Comparison of ENCODE assay signal across 11 mouse cellular contexts in the genomic region with DNA sequence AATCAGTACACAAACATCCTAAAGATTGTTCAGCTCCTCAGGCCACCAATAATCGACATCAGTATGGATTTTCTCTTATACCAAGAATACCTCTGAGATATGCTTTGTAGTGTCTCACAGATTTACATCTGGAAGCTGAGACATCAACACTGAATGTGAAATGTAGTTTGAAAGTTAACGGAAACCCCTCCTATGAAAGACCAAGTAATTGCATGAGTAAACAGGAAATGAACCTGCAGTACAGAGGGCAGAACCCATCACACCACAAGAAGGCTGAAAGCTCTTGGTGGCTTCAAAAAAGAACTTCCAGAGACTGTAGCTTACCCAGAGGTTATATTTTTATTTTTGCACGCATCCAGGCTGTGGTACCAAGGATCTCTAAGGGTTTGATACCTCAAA.
DNase-seq lines count a peak whose midpoint lies in the region; ATAC-seq lines count a peak whose summit lies in the region.
"Had no signal": no experiment of that assay in that cellular context is flagged by ENCODE, and none has a peak within 500 bp of the region (broad histone marks: within the 10 kb centered on the region; RNA-seq: fewer than 3 reads in every experiment).

No protein-coding gene starts in this region.

- no peaks in the 10 kb centered on the region for H3K4me1 ChIP-seq in neural tube, embryonic 14.5 days (ENCODE audit: control insufficient read depth, insufficient read depth, low read length)
- H3K4me1 ChIP-seq in neural tube, embryonic 15.5 days: peaks cover 7% of the 10 kb centered on the region

- no peak overlapping the region for H3K9ac ChIP-seq in neural tube, embryonic 14.5 days (replicated peaks; ENCODE audit: low read depth, low read length)
- H3K9ac ChIP-seq in neural tube, embryonic 15.5 days (replicated peaks): no peak overlapping the region
- H3K9ac ChIP-seq: liver, embryonic 13.5 days had no signal

- no peak overlapping the region for H3K4me3 ChIP-seq in neural tube, embryonic 14.5 days (ENCODE audit: low read depth, low read length)
- H3K4me3 ChIP-seq in neural tube, embryonic 15.5 days (replicated peaks): no peak overlapping the region
- H3K4me3 ChIP-seq: liver, embryonic 13.5 days had no signal

- H3K27ac ChIP-seq in neural tube, embryonic 14.5 days (ENCODE audit: low read depth, low read length): no peak overlapping the region
- H3K27ac ChIP-seq in neural tube, embryonic 15.5 days (replicated peaks): no peak overlapping the region
- H3K27ac ChIP-seq: kidney, postnatal 0 days; liver, embryonic 13.5 days; macrophage had no signal

- H3K36me3 ChIP-seq in neural tube, embryonic 14.5 days (ENCODE audit: control insufficient read depth, insufficient read depth, low read length): no peaks in the 10 kb centered on the region
- no peaks in the 10 kb centered on the region for H3K36me3 ChIP-seq in neural tube, embryonic 15.5 days
- H3K36me3 ChIP-seq: liver, embryonic 13.5 days had no signal

- peak overlapping the region; percentile 41; the same call in 1 of the 2 replicates for H3K4me2 ChIP-seq in neural tube, embryonic 14.5 days (ENCODE audit: low read depth, low read length)
- peak overlapping the region; percentile 55 for H3K4me2 ChIP-seq in neural tube, embryonic 15.5 days

- DNase-seq in frontal cortex, postnatal 25 days (ENCODE audit: low spot score in 2 of 2): no peak
- DNase-seq in neural tube, embryonic 10.5 days (ENCODE audit: extremely low spot score, low spot score): no peak
- no peak for DNase-seq in lung, postnatal 4 days
- no peak for DNase-seq in embryo, embryonic 10 days (ENCODE audit: low spot score)

- 50% methylated on average over 3 of the region's 3 CpGs for WGBS in neural tube, embryonic 14.5 days
- 44% methylated on average over 3 of the region's 3 CpGs for WGBS in neural tube, embryonic 15.5 days

- peak; percentile 23 for ATAC-seq in frontal cortex, adult (ENCODE audit: low TSS enrichment)
- no peak for ATAC-seq in neural tube, embryonic 14.5 days (ENCODE audit: low read depth)
- peak; percentile 54 for ATAC-seq in inflammation-experienced regulatory T-cells, adult 6 months
- ATAC-seq in neural tube, embryonic 15.5 days (ENCODE audit: low FRiP score): peak; percentile 4; the same call in 1 of the 2 replicates

- 0 out of 2 replicates have a peak, but pooled peaks cover 3% of the 10 kb centered on the region for H3K27me3 ChIP-seq in neural tube, embryonic 14.5 days (ENCODE audit: control insufficient read depth, insufficient read depth, low read length)
- H3K27me3 ChIP-seq in neural tube, embryonic 15.5 days (replicated peaks): peaks cover 13% of the 10 kb centered on the region

- H3K9me3 ChIP-seq in neural tube, embryonic 14.5 days (ENCODE audit: control insufficient read depth, low read length): no peaks in the 10 kb centered on the region
- H3K9me3 ChIP-seq in neural tube, embryonic 15.5 days (replicated peaks): no peaks in the 10 kb centered on the region
- H3K9me3 ChIP-seq: liver, embryonic 13.5 days had no signal
